ENCODE assay signal across 12 mouse cellular contexts in the genomic region with DNA sequence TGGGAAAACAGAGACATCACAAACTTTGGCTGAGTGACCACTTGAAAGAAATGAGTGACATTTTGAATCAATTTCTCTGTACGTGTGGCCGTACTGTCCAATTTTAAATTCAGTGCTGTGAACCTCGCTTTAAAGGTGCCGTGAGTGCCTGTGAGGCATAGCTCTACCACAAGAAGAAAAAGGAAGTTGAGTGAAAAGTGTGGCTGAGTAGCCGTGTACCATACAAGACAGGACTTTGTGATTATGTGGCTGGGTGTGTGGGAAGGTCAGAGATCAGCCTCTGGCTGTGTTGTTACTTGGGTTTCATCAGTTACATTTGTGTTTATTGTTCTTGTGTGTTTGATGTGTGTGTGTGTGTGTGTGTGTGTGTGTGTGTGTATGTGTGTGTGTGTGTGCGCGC. TPM values are rescaled to one million over a fixed set of nuclear protein-coding genes. Genes with fewer than 3 reads are reported as not detected.
"Had no signal": no experiment of that assay in that cellular context is flagged by ENCODE, and none has a peak within 500 bp of the region (broad histone marks: within the 10 kb centered on the region; RNA-seq: fewer than 3 reads in every experiment).

No protein-coding gene starts in this region.

- H3K36me3 ChIP-seq: liver, embryonic 13.5 days; liver, embryonic 15.5 days; midbrain, embryonic 13.5 days; midbrain, embryonic 15.5 days; neural tube, embryonic 12.5 days; stomach, embryonic 15.5 days had no signal

- DNase-seq: liver, embryonic 13.5 days had no signal

- H3K27ac ChIP-seq: liver, embryonic 13.5 days; liver, embryonic 15.5 days; macrophage; midbrain, embryonic 13.5 days; midbrain, embryonic 15.5 days; neural tube, embryonic 12.5 days; stomach, embryonic 15.5 days; stomach, postnatal 0 days had no signal

- H3K27me3 ChIP-seq: liver, embryonic 13.5 days; liver, embryonic 15.5 days; midbrain, embryonic 13.5 days; midbrain, embryonic 15.5 days; neural tube, embryonic 12.5 days; stomach, embryonic 15.5 days had no signal

- H3K4me3 ChIP-seq: liver, embryonic 13.5 days; liver, embryonic 15.5 days; megakaryocyte, embryonic 14.5 days; midbrain, embryonic 13.5 days; midbrain, embryonic 15.5 days; neural tube, embryonic 12.5 days; stomach, embryonic 15.5 days had no signal

- ATAC-seq: midbrain, embryonic 13.5 days; midbrain, embryonic 15.5 days had no signal

- H3K4me2 ChIP-seq: liver, embryonic 13.5 days; liver, embryonic 15.5 days; lung, embryonic 14.5 days; midbrain, embryonic 11.5 days; midbrain, embryonic 13.5 days; midbrain, embryonic 15.5 days; neural tube, embryonic 12.5 days; stomach, embryonic 15.5 days had no signal

- H3K4me1 ChIP-seq: liver, embryonic 13.5 days; liver, embryonic 15.5 days; megakaryocyte, embryonic 14.5 days; midbrain, embryonic 13.5 days; midbrain, embryonic 15.5 days; neural tube, embryonic 12.5 days; stomach, embryonic 15.5 days had no signal

- H3K9me3 ChIP-seq: liver, embryonic 13.5 days; liver, embryonic 15.5 days; megakaryocyte, embryonic 14.5 days; midbrain, embryonic 13.5 days; midbrain, embryonic 15.5 days; neural tube, embryonic 12.5 days; stomach, embryonic 15.5 days had no signal

- H3K9ac ChIP-seq: liver, embryonic 13.5 days; liver, embryonic 15.5 days; lung, embryonic 14.5 days; midbrain, embryonic 13.5 days; midbrain, embryonic 15.5 days; neural tube, embryonic 12.5 days; stomach, embryonic 15.5 days had no signal

RNA-seq across cellular contexts. Expression of a gene that starts 59.0 kb away (rescaled TPM):
- total RNA-seq: monocyte, adult 5-6 weeks had no signal
- polyA plus RNA-seq: macrophage had no signal
